Mouse (Mus musculus) MEL (cell line): ENCODE measurements around the gene Dkc1.

ENCODE experiments used
- CHD2 ChIP-seq: IDR thresholded peaks from 2 replicates; pipeline ENCODE4 v1.6.1; 2011; ENCODE audit warnings: low read length, improper control_type of control experiment
- EP300 ChIP-seq, 2 experiments: IDR thresholded peaks; 2 replicates each; pipeline ENCODE4 v1.6.1; 2011; ENCODE audit warnings: improper control_type of control experiment in 2 of 2, low read length in 2 of 2, low read depth in 1 of 2, mild to moderate bottlenecking in 1 of 2
- POLR2A ChIP-seq, 2 experiments: IDR thresholded peaks; 2 replicates each; pipeline ENCODE4 v1.6.1; 2011 to 2012; ENCODE audit warnings: low read length in 2 of 2, mild to moderate bottlenecking in 2 of 2, control low read depth in 1 of 2, improper control_type of control experiment in 1 of 2, low read depth in 1 of 2, moderate library complexity in 1 of 2; ENCODE audit not compliant: control insufficient read depth in 1 of 2, insufficient read depth in 1 of 2, poor library complexity in 1 of 2
- USF2 ChIP-seq, 2 experiments: IDR thresholded peaks; 2 replicates each; pipeline ENCODE4 v1.6.1; 2011 to 2012; ENCODE audit warnings: improper control_type of control experiment in 2 of 2, low read length in 2 of 2, borderline replicate concordance in 1 of 2, inconsistent platforms in 1 of 2, low read depth in 1 of 2, mild to moderate bottlenecking in 1 of 2; ENCODE audit not compliant: insufficient read depth in 1 of 2

- no peak for TF ChIP-seq EP300 (IDR thresholded peaks at IDR 0.05; ENCODE audit: low read depth in 1 of 2, low read length in 2 of 2)
- TF ChIP-seq POLR2A (IDR thresholded peaks at IDR 0.05; ENCODE audit: control insufficient read depth in 1 of 2, insufficient read depth in 1 of 2, low read depth in 1 of 2, low read length in 2 of 2, poor library complexity in 1 of 2), result no peak
- no peak for TF ChIP-seq USF2 (IDR thresholded peaks at IDR 0.05; ENCODE audit: borderline replicate concordance in 1 of 2, insufficient read depth in 1 of 2, low read depth in 1 of 2, low read length in 2 of 2)
- TF ChIP-seq CHD2, result no peak
These were observed 60.1 kb downstream of the Dkc1 start for GRCm38 (mm10) chrX:75155576-75156243.
